Mouse (Mus musculus) heart, embryonic 12.5 days (tissue): ENCODE results near the gene Dph6. TPM values are rescaled to one million over a fixed set of nuclear protein-coding genes. Genes with fewer than 3 reads are reported as not detected.
"Not testable (repeated sequence)": the region's sequence is repeated elsewhere in the genome, so short reads cannot be mapped to it uniquely, and the experiment has no call there.

Source experiments
- ATAC-seq: fragments of 200-750 bp; cut with Nextera tagmentation; 2 replicates; pipeline ENCODE4 v1.8.0; 2017; ENCODE audit warnings: moderate TSS enrichment, moderate library complexity; ENCODE audit not compliant: insufficient number of reproducible peaks, low FRiP score
- H3K27ac ChIP-seq: fragments of 300-500 bp; sonication (generic); 2 replicates; pipeline ENCODE4 v1.5.1; 2016; ENCODE audit warnings: mild to moderate bottlenecking, moderate library complexity; ENCODE audit not compliant: poor library complexity, severe bottlenecking
- H3K27me3 ChIP-seq: fragments of 300-500 bp; sonication (generic); replicated peaks from 2 replicates; pipeline ENCODE4 v1.6.1; 2016; ENCODE audit warnings: mild to moderate bottlenecking, moderate library complexity
- H3K36me3 ChIP-seq: fragments of 300-500 bp; sonication (generic); 2 replicates; pipeline ENCODE4 v1.6.1; 2016; ENCODE audit warnings: mild to moderate bottlenecking, moderate library complexity
- H3K4me1 ChIP-seq: fragments of 300-500 bp; sonication (generic); replicated peaks from 2 replicates; pipeline ENCODE4 v1.6.1; 2016; ENCODE audit warnings: mild to moderate bottlenecking
- H3K4me2 ChIP-seq: fragments of 300-500 bp; sonication (generic); 2 replicates; pipeline ENCODE4 v1.6.1; 2016; ENCODE audit warnings: mild to moderate bottlenecking, moderate library complexity
- H3K4me3 ChIP-seq: fragments of 300-500 bp; sonication (generic); 2 replicates; pipeline ENCODE4 v1.5.1; 2016; ENCODE audit warnings: mild to moderate bottlenecking
- H3K9ac ChIP-seq: fragments of 300-500 bp; sonication (generic); 2 replicates; pipeline ENCODE4 v1.6.1; 2016; ENCODE audit warnings: mild to moderate bottlenecking, moderate library complexity
- H3K9me3 ChIP-seq: fragments of 300-500 bp; sonication (generic); replicated peaks from 2 replicates; pipeline ENCODE4 v1.6.1; 2016; ENCODE audit warnings: mild to moderate bottlenecking, moderate library complexity
- WGBS: fragments of 180-500 bp; shearing (Covaris S2); methylation state at CpG from one replicate; pipeline ENCODE4 v1.1.7; 2016; 5-methylcytosine and 5-hydroxymethylcytosine counted together
- polyA plus RNA-seq: library from polyadenylated mRNA; unstranded; fragments of >200 nt; fragmentation: Nextera tagmentation; extraction: Ambion mirVana; gene quantifications from 2 replicates; pipeline ENCODE4 v1.2.1, GENCODE M21; 2016

The Dph6 gene
- polyA plus RNA-seq, 1 experiment from 2014 or later, result 17.8 TPM

DNA sequence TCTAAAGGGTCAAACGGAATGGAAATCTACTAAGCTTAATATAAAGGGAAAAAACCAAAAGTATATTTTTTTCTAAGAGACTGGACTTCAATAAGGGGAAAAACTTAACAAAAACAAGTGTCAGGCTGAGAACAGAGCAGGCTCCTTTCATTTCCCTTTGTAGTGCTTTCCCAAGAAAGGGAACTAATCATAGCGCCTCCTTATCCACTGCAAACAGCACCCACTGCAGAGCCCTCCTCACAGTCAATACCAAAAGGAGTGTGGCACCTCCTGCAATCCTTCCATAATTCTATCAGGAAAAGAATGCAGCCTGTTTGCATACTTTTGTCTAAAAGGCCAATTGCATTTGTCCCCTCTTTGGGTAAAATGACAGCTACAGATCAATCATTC lies 32.2 kb downstream of the Dph6 start:
- no peaks in the 10 kb centered on the region for H3K36me3 ChIP-seq
- 6% methylated on average over 2 of the region's 2 CpGs for WGBS
- no peak overlapping the region for H3K9ac ChIP-seq
- H3K4me3 ChIP-seq, result no peak overlapping the region
- H3K27me3 ChIP-seq, result no peaks in the 10 kb centered on the region
- H3K4me2 ChIP-seq, result no peak overlapping the region; the same call in 1 of the 2 replicates
- no peaks in the 10 kb centered on the region for H3K9me3 ChIP-seq
- no peak overlapping the region for H3K27ac ChIP-seq
- peaks cover 8% of the 10 kb centered on the region for H3K4me1 ChIP-seq
- ATAC-seq, result no peak

DNA sequence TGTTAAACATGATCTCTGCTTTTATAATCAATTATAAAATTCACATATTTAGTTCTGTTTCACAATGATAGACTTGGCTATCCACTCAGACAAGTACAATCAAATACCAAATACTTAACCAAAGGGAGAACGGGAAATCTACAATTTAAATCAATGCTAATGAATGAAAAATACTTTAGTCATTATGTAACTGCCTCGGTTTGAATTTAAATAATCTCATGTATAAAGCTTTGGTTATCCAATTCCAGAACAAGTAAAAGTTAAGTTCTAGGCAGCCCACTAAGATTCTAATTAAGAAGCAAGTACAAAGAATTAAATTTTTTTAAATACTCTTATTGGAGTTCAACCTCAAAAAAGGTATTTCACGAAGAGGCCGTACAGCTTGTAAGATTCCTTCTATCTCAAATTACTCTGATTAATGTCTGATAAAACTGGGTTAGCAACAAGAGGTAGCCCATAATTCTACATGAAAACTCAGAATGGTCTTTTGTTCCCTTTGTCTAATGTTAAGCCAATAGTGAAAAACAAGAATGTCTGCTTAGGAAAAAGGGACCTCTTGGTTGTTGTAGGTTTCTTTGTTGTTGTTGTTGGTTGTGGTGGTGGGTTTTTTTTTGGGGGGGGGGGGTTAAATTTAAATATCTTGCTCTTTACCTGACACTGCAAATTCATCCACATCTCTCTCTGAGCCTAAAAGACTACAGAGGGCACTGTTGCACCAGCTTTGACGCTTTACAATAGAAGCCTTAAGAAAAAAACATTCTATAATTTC lies 32.8 kb downstream of the Dph6 start:
- no peaks in the 10 kb centered on the region for H3K27me3 ChIP-seq
- H3K9me3 ChIP-seq, result no peaks in the 10 kb centered on the region
- H3K4me2 ChIP-seq, result no peak overlapping the region
- ATAC-seq, result no peak
- no peak overlapping the region for H3K27ac ChIP-seq
- no peak overlapping the region for H3K4me3 ChIP-seq
- H3K9ac ChIP-seq, result no peak overlapping the region
- 54% methylated on average over 5 of the region's 5 CpGs for WGBS
- H3K4me1 ChIP-seq, result peaks cover 8% of the 10 kb centered on the region
- no peaks in the 10 kb centered on the region for H3K36me3 ChIP-seq

DNA sequence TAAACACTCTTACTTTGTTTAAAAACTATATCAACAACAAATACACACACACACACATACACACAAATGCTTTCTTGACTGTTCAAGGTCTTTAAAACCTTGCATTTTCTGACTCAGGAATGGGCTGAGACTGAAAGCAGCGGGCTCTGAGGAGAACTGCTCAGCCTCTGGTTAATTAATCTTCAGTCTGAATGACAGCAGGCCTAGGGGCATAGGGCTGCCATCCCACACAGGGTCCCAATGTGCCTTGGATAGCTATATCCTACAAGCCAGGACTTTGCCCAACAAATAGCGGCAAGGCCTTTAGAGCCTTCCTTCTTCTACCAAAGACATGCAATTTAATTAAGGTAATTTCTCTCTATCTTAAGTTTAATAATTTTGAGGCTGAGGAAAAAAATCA lies 43.2 kb downstream of the Dph6 start:
- H3K4me2 ChIP-seq, result no peak overlapping the region
- H3K9me3 ChIP-seq, result no peaks in the 10 kb centered on the region
- H3K27me3 ChIP-seq, result no peaks in the 10 kb centered on the region
- no peaks in the 10 kb centered on the region for H3K4me1 ChIP-seq
- H3K4me3 ChIP-seq, result no peak overlapping the region
- 70% methylated on average over 2 of the region's 2 CpGs for WGBS
- no peaks in the 10 kb centered on the region for H3K36me3 ChIP-seq
- ATAC-seq, result no peak
- H3K27ac ChIP-seq, result no peak overlapping the region
- H3K9ac ChIP-seq, result no peak overlapping the region

DNA sequence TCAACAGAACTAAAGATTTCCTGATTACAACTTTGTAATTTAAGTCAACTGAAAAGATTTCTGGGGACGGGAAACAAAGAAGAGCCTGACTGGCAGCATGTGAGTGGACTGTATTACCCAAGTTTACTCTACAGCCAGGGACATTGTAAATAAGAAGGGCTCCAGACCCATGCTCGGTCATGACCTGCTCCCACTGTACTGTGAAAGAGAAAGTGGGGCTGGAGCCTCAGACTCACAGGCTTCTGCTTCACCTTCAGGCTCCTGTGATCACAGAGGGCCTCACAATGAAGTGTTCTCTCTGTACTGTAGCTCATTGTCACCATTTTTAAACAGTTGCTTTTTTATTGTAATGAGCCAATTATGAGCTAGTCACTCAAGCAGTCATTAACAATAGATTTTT lies 44.7 kb downstream of the Dph6 start:
- H3K36me3 ChIP-seq, result no peaks in the 10 kb centered on the region
- no peak for ATAC-seq
- no peaks in the 10 kb centered on the region for H3K9me3 ChIP-seq
- H3K27ac ChIP-seq, result no peak overlapping the region
- no peak overlapping the region for H3K9ac ChIP-seq
- WGBS, result 54% methylated on average over 2 of the region's 2 CpGs
- H3K4me2 ChIP-seq, result no peak overlapping the region
- no peaks in the 10 kb centered on the region for H3K27me3 ChIP-seq
- H3K4me1 ChIP-seq, result no peaks in the 10 kb centered on the region
- H3K4me3 ChIP-seq, result no peak overlapping the region

DNA sequence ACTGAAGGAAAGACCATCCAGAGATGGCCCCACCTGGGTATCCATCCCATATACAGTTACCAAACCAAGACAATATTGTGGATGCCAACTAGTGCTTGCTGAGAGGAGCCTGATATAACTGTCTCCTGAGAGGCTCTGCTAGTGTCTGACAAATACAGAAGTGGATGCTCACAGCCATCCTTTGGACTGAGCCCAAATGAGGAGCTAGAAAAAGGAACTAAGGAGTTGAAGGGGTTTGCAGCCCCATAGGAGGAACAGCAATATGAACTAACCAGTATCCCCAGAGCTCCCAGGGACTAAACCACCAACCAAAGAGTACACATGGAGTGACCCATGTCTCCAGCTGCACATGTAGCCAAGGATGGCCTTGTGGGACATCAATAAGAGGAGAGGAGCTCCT lies 49.6 kb downstream of the Dph6 start:
- H3K9ac ChIP-seq, H3K9me3 ChIP-seq, H3K27me3 ChIP-seq, ATAC-seq, H3K4me1 ChIP-seq, H3K4me2 ChIP-seq, H3K4me3 ChIP-seq, H3K27ac ChIP-seq, H3K36me3 ChIP-seq: not testable (repeated sequence)

DNA sequence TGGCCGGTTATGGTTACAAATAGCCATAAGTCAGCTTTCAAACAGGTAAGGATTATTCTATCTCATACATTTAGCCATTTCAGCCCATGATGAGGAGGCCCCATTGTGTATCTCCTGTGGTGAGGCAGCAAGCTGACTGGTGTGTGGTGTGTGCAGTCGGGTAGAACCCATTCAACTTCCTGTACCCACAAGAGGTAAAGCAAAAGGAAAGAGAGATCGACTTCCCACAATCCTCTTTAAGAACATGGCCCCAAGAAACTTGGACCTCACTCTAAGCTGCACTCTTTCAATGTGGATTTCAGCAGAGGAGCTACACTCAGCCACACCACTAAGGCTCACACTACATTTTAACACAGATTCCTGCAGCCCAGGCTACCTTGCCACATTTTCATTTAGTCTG lies 53.6 kb downstream of the Dph6 start:
- WGBS, result 77% methylated on average over 3 of the region's 3 CpGs
- no peak overlapping the region for H3K9ac ChIP-seq

DNA sequence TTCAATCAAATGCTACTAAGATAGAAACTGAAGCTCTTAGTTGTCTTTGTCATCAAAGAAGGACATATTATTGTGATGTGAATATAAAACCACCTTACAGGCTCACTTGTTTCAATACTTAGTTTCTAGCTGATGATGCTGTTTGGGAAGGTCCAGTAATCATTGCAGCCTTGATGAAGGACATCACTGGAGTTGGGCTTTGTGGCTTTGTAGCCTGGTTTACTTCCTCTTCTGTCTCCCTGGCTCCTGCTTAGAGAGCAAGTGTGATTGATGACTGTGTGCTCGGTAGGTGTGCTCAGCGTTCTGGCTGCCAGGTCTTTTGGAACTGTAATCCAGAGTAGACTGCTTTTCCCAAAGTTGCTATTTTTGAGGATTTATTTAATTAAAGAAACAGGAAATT lies 55.0 kb downstream of the Dph6 start:
- no peaks in the 10 kb centered on the region for H3K27me3 ChIP-seq
- no peak overlapping the region for H3K27ac ChIP-seq
- no peaks in the 10 kb centered on the region for H3K36me3 ChIP-seq
- H3K4me2 ChIP-seq, result no peak overlapping the region
- 0 out of 2 replicates have a peak, but pooled peaks cover 2% of the 10 kb centered on the region for H3K9me3 ChIP-seq
- 53% methylated on average over 2 of the region's 2 CpGs for WGBS
- no peak overlapping the region for H3K4me3 ChIP-seq
- no peak overlapping the region for H3K9ac ChIP-seq
- H3K4me1 ChIP-seq, result no peaks in the 10 kb centered on the region
- no peak for ATAC-seq

More for the DNA sequence above, 53.6 kb downstream of the Dph6 start:
- Histone ChIP-seq H3K9me3 (no peaks in the 10 kb centered on the region), H3K36me3 (no peaks in the 10 kb centered on the region), H3K4me1 (no peaks in the 10 kb centered on the region), H3K4me3 (no peak overlapping the region), H3K27ac (no peak overlapping the region), H3K4me2 (no peak overlapping the region), H3K27me3 (no peaks in the 10 kb centered on the region)
- no peak for ATAC-seq

DNA sequence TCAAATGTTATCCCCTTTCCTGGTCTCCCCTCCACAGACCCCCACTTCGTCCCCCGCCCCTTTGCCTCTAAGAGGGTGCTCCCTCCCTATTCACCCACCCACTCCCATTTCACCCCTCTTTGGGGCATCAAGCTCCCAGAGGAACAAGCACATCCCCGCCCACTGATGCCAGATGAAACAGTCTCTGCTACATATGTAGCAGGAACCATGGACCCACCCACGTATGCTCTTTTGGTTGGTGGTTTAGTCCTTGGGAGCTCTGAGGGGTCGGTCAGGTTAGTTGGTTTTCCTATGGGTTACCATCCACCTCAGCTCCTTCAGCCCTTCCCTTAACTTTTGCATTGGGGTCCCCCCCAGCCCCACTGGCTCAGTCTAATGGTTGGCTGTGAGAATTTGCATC lies 61.4 kb downstream of the Dph6 start:
- ATAC-seq, result no peak
- H3K36me3 ChIP-seq, result no peaks in the 10 kb centered on the region
- H3K4me3 ChIP-seq, result no peak overlapping the region
- H3K4me2 ChIP-seq, result no peak overlapping the region
- H3K4me1 ChIP-seq, result no peaks in the 10 kb centered on the region
- H3K27ac ChIP-seq, result no peak overlapping the region
- no peak overlapping the region for H3K9ac ChIP-seq
- 0 out of 2 replicates have a peak, but pooled peaks cover 2% of the 10 kb centered on the region for H3K9me3 ChIP-seq
- H3K27me3 ChIP-seq, result no peaks in the 10 kb centered on the region
- 89% methylated on average over 5 of the region's 5 CpGs for whole genome bisulfite sequencing

DNA sequence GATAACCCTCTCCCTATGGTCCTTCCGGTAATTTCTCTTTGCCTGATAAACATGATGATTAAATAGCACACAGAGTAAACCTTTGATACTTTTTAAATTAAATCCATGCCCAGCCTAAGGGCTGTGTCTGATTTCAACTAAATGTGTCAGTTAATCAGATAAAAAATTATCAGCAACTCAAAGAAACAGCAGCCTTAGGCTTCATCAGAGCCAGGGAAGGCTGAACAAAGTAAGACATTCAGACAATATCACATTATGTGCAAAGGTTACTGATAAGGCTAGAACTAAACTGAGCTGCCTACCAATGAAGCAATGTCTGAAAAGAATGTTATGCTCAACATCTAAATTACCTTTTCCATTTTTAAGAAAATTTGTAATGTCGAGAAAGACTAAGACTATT lies 74.0 kb downstream of the Dph6 start:
- WGBS, result 61% methylated on average over 2 of the region's 2 CpGs
- no peak overlapping the region for H3K9ac ChIP-seq
- no peaks in the 10 kb centered on the region for H3K27me3 ChIP-seq
- H3K27ac ChIP-seq, result no peak overlapping the region
- no peak overlapping the region for H3K4me2 ChIP-seq
- no peaks in the 10 kb centered on the region for H3K4me1 ChIP-seq
- no peak for ATAC-seq
- no peaks in the 10 kb centered on the region for H3K36me3 ChIP-seq
- no peaks in the 10 kb centered on the region for H3K9me3 ChIP-seq
- H3K4me3 ChIP-seq, result no peak overlapping the region

DNA sequence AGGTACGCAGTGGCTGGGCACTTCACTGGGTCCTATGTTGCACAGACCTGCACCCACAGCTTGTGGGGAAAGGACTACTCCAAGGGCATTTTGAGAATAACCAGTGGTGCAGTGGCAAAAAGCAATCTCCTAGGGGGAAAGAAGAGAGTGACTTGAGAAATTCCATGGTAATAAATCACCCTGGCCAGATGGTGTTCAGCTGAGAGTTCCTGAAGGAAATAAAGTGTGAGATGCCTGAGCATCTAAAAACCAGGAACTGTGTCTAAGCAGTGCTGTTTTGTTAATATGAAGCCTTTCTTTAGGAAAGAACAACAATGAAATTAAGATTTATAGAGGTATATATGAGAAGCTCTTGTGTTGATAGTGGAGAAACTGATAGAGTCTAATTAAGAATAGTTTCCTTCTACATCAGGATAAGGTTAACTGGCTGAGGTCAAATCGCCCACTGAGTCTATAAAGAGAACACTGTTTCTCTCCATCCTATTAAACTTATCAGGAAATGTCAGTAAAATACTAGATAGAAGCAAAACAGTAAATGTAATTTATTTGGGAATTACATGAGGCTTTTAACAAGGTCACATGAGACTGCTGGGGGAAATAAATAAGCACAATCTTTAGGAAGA lies 111.7 kb downstream of the Dph6 start:
- WGBS, result 62% methylated on average over 2 of the region's 2 CpGs
- Histone ChIP-seq H3K4me2 (no peak overlapping the region), H3K27me3 (no peaks in the 10 kb centered on the region), H3K4me3 (no peak overlapping the region), H3K27ac (no peak overlapping the region), H3K36me3 (no peaks in the 10 kb centered on the region), H3K4me1 (no peaks in the 10 kb centered on the region), H3K9ac (no peak overlapping the region), H3K9me3 (no peaks in the 10 kb centered on the region)
- no peak for ATAC-seq

DNA sequence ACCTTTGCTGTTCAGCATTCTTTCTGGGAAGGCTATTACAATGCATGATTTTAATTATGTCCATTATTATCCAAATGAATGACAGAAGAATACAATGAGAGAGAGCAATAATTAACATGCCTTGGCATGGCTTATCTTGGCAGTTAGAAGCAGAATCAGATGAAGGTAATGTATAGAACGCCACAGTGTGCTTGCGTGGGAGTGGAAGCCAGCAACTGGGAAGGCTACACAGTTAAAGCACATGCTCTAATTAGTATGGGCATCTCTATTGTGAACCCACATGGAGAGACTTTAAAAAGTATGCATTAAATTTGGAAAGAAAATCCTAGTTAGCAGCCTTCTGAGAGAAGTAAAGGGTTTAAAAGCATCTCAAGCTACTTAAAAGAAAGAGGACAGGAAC lies 112.4 kb downstream of the Dph6 start:
- Histone ChIP-seq H3K4me3 (no peak overlapping the region), H3K9me3 (no peaks in the 10 kb centered on the region), H3K27ac (no peak overlapping the region), H3K27me3 (no peaks in the 10 kb centered on the region), H3K4me1 (no peaks in the 10 kb centered on the region), H3K9ac (no peak overlapping the region), H3K4me2 (no peak overlapping the region), H3K36me3 (no peaks in the 10 kb centered on the region)
- ATAC-seq, result no peak
- 77% methylated on average over 2 of the region's 2 CpGs for WGBS

DNA sequence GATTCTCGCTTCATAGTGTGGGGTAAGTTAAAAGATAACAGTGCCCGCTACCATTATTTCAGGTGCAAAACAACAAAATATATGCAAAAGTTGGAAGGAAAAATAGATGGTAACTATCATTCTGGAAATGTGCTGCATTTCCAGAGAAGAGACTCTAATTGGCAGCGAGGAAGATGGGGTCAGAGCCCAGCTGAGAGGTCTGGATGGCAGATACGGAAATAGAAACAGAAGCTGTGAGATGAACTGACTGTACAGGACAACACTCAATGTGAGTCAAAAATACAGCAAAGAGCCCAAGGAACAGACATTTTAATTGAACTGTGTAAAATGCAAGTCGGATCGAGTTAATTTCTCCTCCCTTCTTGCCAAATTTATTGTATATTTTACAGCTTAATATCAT lies 114.3 kb downstream of the Dph6 start:
- no peak for ATAC-seq
- Histone ChIP-seq H3K4me2 (no peak overlapping the region), H3K4me3 (no peak overlapping the region), H3K27me3 (no peaks in the 10 kb centered on the region), H3K27ac (no peak overlapping the region), H3K36me3 (no peaks in the 10 kb centered on the region), H3K9me3 (no peaks in the 10 kb centered on the region), H3K4me1 (no peaks in the 10 kb centered on the region), H3K9ac (no peak overlapping the region)
- 79% methylated on average over 6 of the region's 6 CpGs for WGBS
